Mouse (Mus musculus): Measurements from ENCODE around the gene Casq2.

GRCm38 (mm10) chr3:102146428-102146827 lies 60.2 kb downstream of the Casq2 start:
- TF ChIP-seq CTCF (IDR thresholded peaks at IDR 0.05; ENCODE audit: borderline replicate concordance, insufficient read depth, low read depth, low read length) (no peak), POLR2A (IDR thresholded peaks at IDR 0.05; ENCODE audit: borderline replicate concordance, insufficient read depth, low read length) (no peak)
